Mouse (Mus musculus) limb, embryonic 14.5 days (tissue): ENCODE measurements at regions not wholly inside any gene's neighbourhood (a gene's known extent, or its start where the extent isn't known, plus 50 kb on each side); places are given as distances from the start of the nearest gene placed in this dataset.

Experiments
- ATAC-seq: fragments of 200-750 bp; cut with Nextera tagmentation; 2 replicates; pipeline ENCODE4 v1.8.0; 2017; ENCODE audit warnings: low read depth, moderate number of reproducible peaks, moderate TSS enrichment; ENCODE audit not compliant: low FRiP score
- DNase-seq: peaks from one replicate; pipeline ENCODE4 v3.0.0-alpha.2; 2015; ENCODE audit warnings: low spot score
- H3K27ac ChIP-seq: fragments of 300-500 bp; sonication (generic); replicated peaks from 2 replicates; pipeline ENCODE4 v1.5.1; 2014; ENCODE audit warnings: low read depth, mild to moderate bottlenecking, low read length, moderate library complexity, mixed read lengths
- H3K27me3 ChIP-seq: fragments of 300-500 bp; sonication (generic); 2 replicates; pipeline ENCODE4 v1.6.1; 2014; ENCODE audit warnings: low read length, mixed read lengths; ENCODE audit not compliant: control insufficient read depth, insufficient read depth
- H3K36me3 ChIP-seq: fragments of 300-500 bp; sonication (generic); 2 replicates; pipeline ENCODE4 v1.6.1; 2014; ENCODE audit warnings: mild to moderate bottlenecking, low read length, moderate library complexity, mixed read lengths; ENCODE audit not compliant: control insufficient read depth, insufficient read depth
- H3K4me1 ChIP-seq: fragments of 300-500 bp; sonication (generic); 2 replicates; pipeline ENCODE4 v1.6.1; 2014; ENCODE audit warnings: antibody characterized with exemption, low read length, mixed read lengths; ENCODE audit not compliant: control insufficient read depth, insufficient read depth
- H3K4me2 ChIP-seq: fragments of 300-500 bp; sonication (generic); replicated peaks from 2 replicates; pipeline ENCODE4 v1.6.1; 2014; ENCODE audit warnings: low read depth, mild to moderate bottlenecking, low read length, moderate library complexity; ENCODE audit not compliant: severe bottlenecking
- H3K4me3 ChIP-seq: fragments of 300-500 bp; sonication (generic); replicated peaks from 2 replicates; pipeline ENCODE4 v1.5.1; 2014; ENCODE audit warnings: low read length
- H3K9ac ChIP-seq: fragments of 300-500 bp; sonication (generic); 2 replicates; pipeline ENCODE4 v1.6.1; 2014; ENCODE audit warnings: mild to moderate bottlenecking, low read depth, low read length, moderate library complexity; ENCODE audit not compliant: severe bottlenecking
- H3K9me3 ChIP-seq: fragments of 300-500 bp; sonication (generic); 2 replicates; pipeline ENCODE4 v1.6.1; 2016; ENCODE audit warnings: low read length; ENCODE audit not compliant: control insufficient read depth
- POLR2A ChIP-seq: fragments of 200-500 bp; IDR thresholded peaks from 2 replicates; pipeline ENCODE4 v1.8.0; 2012; ENCODE audit warnings: inconsistent platforms, mild to moderate bottlenecking, moderate library complexity, borderline replicate concordance; ENCODE audit not compliant: insufficient read depth, insufficient read length; ENCODE audit errors: extremely low read depth
- WGBS: fragments of 180-500 bp; shearing (Covaris S2); extraction: QIAGEN DNeasy Blood & Tissue Kit; methylation state at CpG from one replicate; pipeline ENCODE4 v1.1.7; 2014; 5-methylcytosine and 5-hydroxymethylcytosine counted together

DNA sequence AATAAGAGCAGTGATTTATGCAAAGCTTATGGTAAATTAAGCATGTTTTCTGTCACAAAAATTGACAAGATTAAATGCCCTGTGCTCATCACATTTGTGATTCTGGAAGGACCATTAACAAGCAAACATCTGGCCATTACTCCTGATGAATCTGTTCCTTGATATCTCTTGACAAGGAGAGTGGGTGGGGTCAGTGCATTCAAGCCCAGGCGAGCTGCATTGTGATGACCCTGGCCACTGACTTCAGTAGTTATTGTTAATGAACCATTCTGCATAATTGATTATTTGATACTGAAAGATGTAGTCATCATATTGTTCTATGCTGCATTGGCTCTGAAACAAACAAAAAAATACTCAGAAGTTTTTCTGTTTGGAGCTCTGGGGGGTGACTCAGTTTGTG is 115.4 kb upstream of the Prmt6 start:
- H3K4me1 ChIP-seq: no peaks in the 10 kb centered on the region
- H3K27me3 ChIP-seq: no peaks in the 10 kb centered on the region
- no peak for TF ChIP-seq POLR2A

DNA sequence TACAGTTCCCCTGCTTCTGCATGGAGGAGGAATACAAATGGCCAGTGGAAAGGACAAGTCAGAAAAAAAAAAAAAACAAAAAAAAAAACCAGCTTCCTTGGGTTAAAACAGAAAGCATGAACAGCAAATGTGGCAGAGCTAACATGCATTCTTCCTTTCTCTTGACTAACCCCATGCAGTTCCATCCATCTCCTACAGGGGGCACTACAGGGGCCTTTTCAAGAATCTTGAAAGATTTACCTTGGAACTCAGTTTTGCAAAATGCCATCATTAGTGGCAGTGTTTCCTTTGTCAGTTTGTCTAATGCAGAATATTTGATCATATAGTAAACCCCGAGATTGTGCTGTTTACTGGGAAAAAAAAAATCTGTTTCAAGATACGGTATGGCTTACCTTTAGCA is 111.1 kb upstream of the Prmt6 start:
- no peaks in the 10 kb centered on the region for H3K9me3 ChIP-seq
- H3K9ac ChIP-seq: no peak overlapping the region
- H3K4me1 ChIP-seq: no peaks in the 10 kb centered on the region
- no peak overlapping the region for H3K4me2 ChIP-seq
- no peak for DNase-seq
- 89% methylated on average over 2 of the region's 2 CpGs for WGBS
- no peak overlapping the region for H3K4me3 ChIP-seq
- no peaks in the 10 kb centered on the region for H3K36me3 ChIP-seq
- no peaks in the 10 kb centered on the region for H3K27me3 ChIP-seq
- H3K27ac ChIP-seq: no peak overlapping the region
- no peak for TF ChIP-seq POLR2A
- ATAC-seq: no peak

More for the DNA sequence above, 115.4 kb upstream of the Prmt6 start:
- no peak for DNase-seq
- Histone ChIP-seq H3K36me3 (no peaks in the 10 kb centered on the region), H3K4me3 (no peak overlapping the region), H3K27ac (no peak overlapping the region), H3K9me3 (no peaks in the 10 kb centered on the region), H3K9ac (no peak overlapping the region), H3K4me2 (no peak overlapping the region)
- ATAC-seq: no peak
- WGBS: 73% methylated on average over 1 of the region's 1 CpGs

DNA sequence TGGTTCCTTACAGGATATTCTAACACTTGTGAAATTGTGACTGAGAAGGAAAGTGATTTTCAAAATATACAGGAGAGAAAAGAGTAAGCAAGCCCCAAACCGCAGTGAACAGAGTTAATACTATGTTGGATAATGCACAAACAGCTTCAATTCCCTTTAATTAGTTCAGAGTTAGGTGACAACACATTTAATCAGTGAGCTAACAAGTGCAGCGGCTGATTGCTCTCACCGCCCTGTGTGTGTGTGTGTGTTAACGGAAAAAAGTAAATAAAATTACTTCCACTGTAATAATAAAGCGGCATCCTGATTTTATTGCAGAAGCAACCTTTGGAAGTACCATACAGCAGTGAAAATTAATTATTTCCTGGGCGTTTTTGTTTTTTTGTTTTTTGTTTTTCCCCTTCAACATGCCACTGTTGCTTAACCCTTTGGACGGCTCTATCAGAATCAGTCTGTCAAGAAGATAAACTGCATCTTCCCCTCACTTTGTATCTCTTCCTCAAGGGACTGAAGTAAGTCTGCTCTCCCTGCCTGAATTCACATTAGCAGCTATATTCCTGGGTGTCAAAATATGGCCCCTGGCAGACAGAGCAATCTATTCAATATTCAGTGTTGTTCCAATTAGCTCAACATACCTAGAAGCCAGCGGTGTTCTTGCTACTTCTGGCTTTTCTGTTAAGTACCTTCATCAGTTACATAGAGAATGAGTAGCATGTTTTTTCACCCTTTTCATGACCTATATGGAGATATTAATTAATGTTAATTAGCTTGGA is 106.2 kb upstream of the Prmt6 start:
- no peak overlapping the region for H3K4me3 ChIP-seq
- H3K27me3 ChIP-seq: no peaks in the 10 kb centered on the region
- H3K9me3 ChIP-seq: no peaks in the 10 kb centered on the region
- no peaks in the 10 kb centered on the region for H3K4me1 ChIP-seq
- no peak overlapping the region for H3K27ac ChIP-seq
- no peak for DNase-seq
- no peak for ATAC-seq
- H3K36me3 ChIP-seq: no peaks in the 10 kb centered on the region
- H3K9ac ChIP-seq: no peak overlapping the region
- no peak for TF ChIP-seq POLR2A
- 74% methylated on average over 8 of the region's 8 CpGs for WGBS
- no peak overlapping the region for H3K4me2 ChIP-seq

DNA sequence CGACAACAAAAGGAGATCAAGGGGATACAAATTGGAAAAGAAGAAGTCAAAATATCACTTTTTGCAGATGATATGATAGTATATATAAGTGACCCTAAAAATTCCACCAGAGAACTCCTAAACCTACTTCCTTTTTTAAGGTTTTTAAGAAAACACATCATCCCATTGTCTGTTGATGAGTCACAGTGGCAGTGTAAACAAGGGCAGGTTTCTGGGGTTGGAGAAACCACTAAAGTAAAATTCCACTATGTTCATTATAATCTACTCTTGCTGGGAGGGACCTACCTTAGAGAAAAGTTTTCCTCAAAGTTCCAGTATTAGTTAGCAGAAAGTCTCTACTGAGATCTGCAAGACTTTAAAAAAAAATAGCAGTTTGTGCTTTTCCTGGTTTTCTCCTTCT is 102.9 kb upstream of the Prmt6 start:
- Histone ChIP-seq H3K27ac (no peak overlapping the region), H3K4me1 (no peaks in the 10 kb centered on the region), H3K27me3 (no peaks in the 10 kb centered on the region), H3K4me3 (no peak overlapping the region), H3K9ac (no peak overlapping the region), H3K36me3 (no peaks in the 10 kb centered on the region), H3K4me2 (no peak overlapping the region), H3K9me3 (no peaks in the 10 kb centered on the region)
- DNase-seq (no peak), ATAC-seq (no peak)
- TF ChIP-seq POLR2A: no peak
- WGBS: 79% methylated on average over 1 of the region's 1 CpGs

DNA sequence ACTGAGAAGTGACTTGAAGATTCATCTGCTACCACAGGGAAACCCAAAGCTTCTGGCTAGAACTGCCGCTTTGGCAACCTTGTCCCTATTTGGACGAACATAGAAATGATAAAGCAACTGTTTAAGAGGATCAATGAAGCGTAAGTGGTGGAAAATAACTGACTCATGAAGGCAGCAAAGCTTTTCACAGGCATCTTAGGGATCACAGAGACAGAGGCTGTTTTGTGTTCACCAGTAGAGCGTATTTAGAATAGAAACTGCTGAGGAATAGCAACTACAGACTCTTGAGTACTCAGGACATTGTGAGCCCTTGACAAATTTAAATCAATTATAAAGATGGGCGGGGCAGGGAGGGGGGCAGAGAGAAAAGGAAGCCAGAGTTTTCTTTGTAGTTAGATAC is 99.3 kb upstream of the Prmt6 start:
- H3K27me3 ChIP-seq: no peaks in the 10 kb centered on the region
- TF ChIP-seq POLR2A: no peak
- H3K36me3 ChIP-seq: no peaks in the 10 kb centered on the region
- ATAC-seq (no peak), DNase-seq (no peak)
- no peak overlapping the region for H3K4me3 ChIP-seq
- H3K9me3 ChIP-seq: no peaks in the 10 kb centered on the region
- H3K4me1 ChIP-seq: no peaks in the 10 kb centered on the region
- H3K27ac ChIP-seq: no peak overlapping the region
- H3K4me2 ChIP-seq: no peak overlapping the region
- no peak overlapping the region for H3K9ac ChIP-seq
- 85% methylated on average over 5 of the region's 5 CpGs for WGBS
